Mouse (Mus musculus): Measurements from ENCODE around the gene Slc35f1. TPM values are rescaled to one million over a fixed set of nuclear protein-coding genes. Genes with fewer than 3 reads are reported as not detected.

Gene Slc35f1
- 44.9 and 46.2 TPM in 2 replicates for polyA plus RNA-seq (2015; fragmentation: Nextera tagmentation; extraction: Ambion mirVana)

DNA sequence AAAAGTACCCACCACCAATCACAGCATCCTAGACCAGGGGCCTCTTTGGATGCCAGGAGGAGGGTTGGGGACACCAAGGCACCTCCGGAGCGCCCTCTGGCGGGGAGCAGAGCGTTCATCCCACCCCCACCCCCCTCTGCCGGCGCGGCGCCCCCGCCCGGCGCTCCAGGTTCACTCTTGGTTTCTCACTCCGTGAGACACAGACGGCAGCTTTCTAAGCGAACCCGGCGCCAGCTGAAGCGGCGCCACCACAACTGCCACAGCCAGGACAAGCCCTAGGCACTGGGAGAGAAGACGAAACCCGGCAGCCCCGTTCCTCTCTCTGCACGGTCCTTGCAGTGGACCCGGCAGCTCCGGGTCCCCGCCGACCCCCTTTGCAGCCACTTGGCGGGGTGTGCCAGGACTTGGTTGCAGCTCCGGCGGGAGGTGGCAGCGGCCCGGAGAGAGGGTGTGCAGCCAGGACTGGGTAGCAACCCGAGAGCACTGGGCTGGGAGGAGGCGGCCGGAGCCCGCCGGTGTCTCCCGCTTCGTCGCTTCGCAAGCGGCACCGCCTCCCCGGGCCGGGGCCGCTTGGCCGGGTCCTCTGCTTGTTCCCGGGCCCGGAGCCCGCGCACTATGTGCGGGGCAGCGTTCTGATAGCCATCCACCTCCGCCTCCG, at the start of gene Slc35f1:
Gene Slc35f1, plus strand, starts transcription at position 200 of the 658 bp plus-strand sequence.
- under 1% methylated on average over 52 of the region's 54 CpGs for WGBS
- Histone ChIP-seq H3K27ac (ENCODE audit: low read length) (peak within 1 kb of the TSS; percentile 95), H3K4me2 (ENCODE audit: low read length) (peak within 1 kb of the TSS; percentile 57), H3K4me3 (replicated peaks; ENCODE audit: low read length) (peak within 1 kb of the TSS; percentile 73), H3K36me3 (ENCODE audit: control insufficient read depth, insufficient read depth) (no peaks in the 10 kb centered on the region), H3K27me3 (replicated peaks; ENCODE audit: control insufficient read depth, insufficient read depth, low read length) (no peaks in the 10 kb centered on the region), H3K9me3 (ENCODE audit: control insufficient read depth, low read length) (no peaks in the 10 kb centered on the region), H3K9ac (replicated peaks; ENCODE audit: low read depth, low read length) (peak within 1 kb of the TSS; percentile 89), H3K4me1 (replicated peaks; ENCODE audit: control insufficient read depth, insufficient read depth, low read length) (peaks cover 14% of the 10 kb centered on the region)
- peak; percentile 92 for ATAC-seq

DNA sequence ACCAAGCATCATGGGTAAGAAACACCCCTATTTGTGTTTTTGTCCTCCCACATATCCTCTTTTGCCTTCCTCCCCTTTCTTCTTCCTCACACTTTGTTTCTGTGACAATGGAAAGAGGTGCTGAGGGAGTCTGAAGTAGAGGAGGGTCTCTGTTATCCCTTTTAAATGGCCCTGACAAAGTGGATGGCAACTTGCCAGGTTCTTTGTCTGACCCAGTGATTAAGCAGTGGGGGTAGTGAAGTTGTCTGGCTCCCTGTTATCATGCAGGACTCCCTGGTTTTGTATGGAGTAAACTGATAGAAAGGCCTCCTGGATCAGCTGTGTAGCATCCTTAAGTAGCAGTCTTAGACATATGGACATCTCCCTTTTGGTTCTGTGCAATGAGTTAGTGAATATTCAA, 19.1 kb upstream of the Slc35f1 start:
- Histone ChIP-seq H3K9ac (replicated peaks; ENCODE audit: low read depth, low read length) (no peak overlapping the region), H3K27ac (ENCODE audit: low read length) (no peak overlapping the region), H3K27me3 (replicated peaks; ENCODE audit: control insufficient read depth, insufficient read depth, low read length) (no peaks in the 10 kb centered on the region), H3K4me3 (replicated peaks; ENCODE audit: low read length) (no peak overlapping the region), H3K4me2 (ENCODE audit: low read length) (no peak overlapping the region), H3K4me1 (replicated peaks; ENCODE audit: control insufficient read depth, insufficient read depth, low read length) (peaks cover 4% of the 10 kb centered on the region), H3K36me3 (ENCODE audit: control insufficient read depth, insufficient read depth) (no peaks in the 10 kb centered on the region), H3K9me3 (ENCODE audit: control insufficient read depth, low read length) (no peaks in the 10 kb centered on the region)
- peak; percentile 50 for ATAC-seq

DNA sequence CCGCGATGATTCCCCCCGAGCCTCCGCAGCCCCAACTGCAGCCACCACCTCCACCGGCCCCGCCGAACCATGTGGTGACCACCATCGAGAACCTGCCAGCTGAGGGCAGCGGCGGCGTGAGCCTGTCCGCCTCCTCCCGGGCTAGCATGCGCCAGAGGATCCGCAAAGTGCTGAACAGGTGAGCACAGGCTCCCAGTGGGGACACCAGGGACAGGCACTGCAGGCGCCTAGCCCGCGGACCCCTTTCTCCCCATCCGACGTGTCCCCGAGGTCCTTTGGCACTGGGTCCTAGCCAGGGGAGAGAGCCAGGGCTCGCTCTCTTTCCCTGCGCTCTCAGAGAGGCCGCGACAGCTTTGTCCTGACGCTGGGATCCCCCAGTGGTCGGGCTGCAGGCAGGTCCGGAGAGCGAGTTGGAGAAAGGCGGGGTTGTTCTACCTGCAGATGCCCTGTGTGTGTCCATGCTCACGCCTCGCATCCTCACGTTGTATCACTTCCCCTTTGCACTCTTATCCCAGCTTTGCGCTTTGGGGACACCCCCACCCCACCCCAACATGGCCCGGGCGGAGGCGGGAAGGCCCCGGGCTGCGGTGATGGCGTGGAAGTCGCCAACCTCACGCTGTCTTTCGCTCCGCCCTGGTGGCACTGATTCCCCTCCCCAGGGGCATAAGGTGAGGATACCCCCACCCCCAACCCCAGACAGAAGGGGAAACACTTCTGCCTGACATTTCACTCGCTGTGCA, 829 bp downstream of the Slc35f1 start:
- no peaks in the 10 kb centered on the region for H3K36me3 ChIP-seq (ENCODE audit: control insufficient read depth, insufficient read depth)
- no peaks in the 10 kb centered on the region for H3K27me3 ChIP-seq (replicated peaks; ENCODE audit: control insufficient read depth, insufficient read depth, low read length)
- WGBS = 0% methylated on average over 45 of the region's 45 CpGs
- peak overlapping the region; percentile 95 for H3K27ac ChIP-seq (ENCODE audit: low read length)
- H3K9me3 ChIP-seq (ENCODE audit: control insufficient read depth, low read length) = no peaks in the 10 kb centered on the region
- H3K4me3 ChIP-seq (replicated peaks; ENCODE audit: low read length) = peak overlapping the region; percentile 73
- ATAC-seq = peak; percentile 56
- H3K4me1 ChIP-seq (replicated peaks; ENCODE audit: control insufficient read depth, insufficient read depth, low read length) = peaks cover 14% of the 10 kb centered on the region
- peak overlapping the region; percentile 89 for H3K9ac ChIP-seq (replicated peaks; ENCODE audit: low read depth, low read length)
- H3K4me2 ChIP-seq (ENCODE audit: low read length) = peak overlapping the region; percentile 57

DNA sequence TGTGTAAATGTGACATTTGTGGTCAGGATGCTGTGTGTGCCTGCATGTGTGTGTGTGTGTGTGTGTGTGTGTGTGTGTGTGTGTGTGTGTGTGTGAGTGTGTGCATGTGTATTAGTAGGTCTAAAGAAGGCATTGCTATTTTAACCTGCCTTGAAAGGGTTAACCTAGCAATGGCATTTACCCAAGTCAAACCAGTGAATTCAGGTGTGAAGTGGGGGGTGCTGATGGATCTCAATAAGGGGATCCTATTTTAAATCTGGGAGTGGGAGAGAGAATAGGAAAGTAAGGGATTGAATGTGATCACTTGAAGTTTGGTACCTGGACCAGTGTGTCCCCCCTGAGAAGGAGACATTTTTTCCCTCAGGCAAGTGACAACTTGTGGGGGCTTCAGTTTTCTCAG, 13.4 kb downstream of the Slc35f1 start:
- peaks cover 21% of the 10 kb centered on the region for H3K4me1 ChIP-seq (replicated peaks; ENCODE audit: control insufficient read depth, insufficient read depth, low read length)
- peak overlapping the region; percentile 90 for H3K9ac ChIP-seq (replicated peaks; ENCODE audit: low read depth, low read length)
- H3K27me3 ChIP-seq (replicated peaks; ENCODE audit: control insufficient read depth, insufficient read depth, low read length) = no peaks in the 10 kb centered on the region
- ATAC-seq = peak; percentile 1; the same call in 1 of the 2 replicates
- H3K4me2 ChIP-seq (ENCODE audit: low read length) = peak overlapping the region; percentile 85
- no peaks in the 10 kb centered on the region for H3K36me3 ChIP-seq (ENCODE audit: control insufficient read depth, insufficient read depth)
- no peaks in the 10 kb centered on the region for H3K9me3 ChIP-seq (ENCODE audit: control insufficient read depth, low read length)
- H3K27ac ChIP-seq (ENCODE audit: low read length) = peak overlapping the region; percentile 93
- peak overlapping the region; percentile 54 for H3K4me3 ChIP-seq (replicated peaks; ENCODE audit: low read length)

DNA sequence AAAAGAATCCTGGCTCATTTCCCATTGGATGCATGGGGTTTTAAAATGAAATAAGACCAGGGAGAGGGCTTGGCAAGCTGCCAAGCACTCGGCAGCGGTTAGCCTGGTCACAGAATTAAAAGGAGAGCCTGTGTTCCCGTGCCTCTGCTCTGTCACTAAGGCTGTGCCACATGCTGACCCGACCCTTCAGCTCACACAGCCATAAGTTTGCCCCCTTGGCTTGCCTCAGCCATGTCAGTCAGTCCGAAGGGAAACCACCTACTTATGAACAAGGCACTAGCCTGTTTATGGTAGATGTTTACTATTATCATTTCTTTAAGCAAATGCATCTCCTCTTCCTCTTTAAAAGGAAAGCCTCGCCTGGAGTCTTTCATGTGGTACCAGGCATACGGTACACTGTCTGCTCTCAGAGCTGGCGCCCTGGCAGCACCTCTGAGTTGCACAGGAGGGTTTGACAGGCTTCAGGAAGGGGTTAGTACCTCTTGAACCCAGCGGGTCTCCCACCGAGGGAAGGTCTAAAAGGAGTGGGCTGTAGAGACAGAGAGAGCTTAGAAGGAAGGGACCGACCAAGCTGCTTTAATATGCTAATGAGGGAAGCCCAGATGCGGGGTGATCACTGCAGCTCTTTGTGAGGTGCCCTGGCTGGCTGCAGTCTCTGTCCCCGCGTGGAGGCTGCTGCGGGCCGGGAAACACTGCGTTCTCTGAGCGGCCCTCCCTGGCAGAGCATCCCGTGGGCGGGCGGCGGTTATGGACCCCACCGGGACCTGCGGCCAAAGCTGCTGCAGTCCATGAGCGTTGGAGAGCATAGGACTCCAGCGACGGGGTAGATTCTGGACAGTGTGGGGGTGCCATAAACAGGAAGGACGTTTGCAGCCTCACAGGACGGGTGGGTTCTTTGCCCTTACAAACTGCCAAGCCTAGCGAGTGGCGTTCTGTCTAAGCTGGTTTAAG, 14.0 kb downstream of the Slc35f1 start:
- Histone ChIP-seq H3K9ac (replicated peaks; ENCODE audit: low read depth, low read length) (peak overlapping the region; percentile 90), H3K9me3 (ENCODE audit: control insufficient read depth, low read length) (no peaks in the 10 kb centered on the region), H3K36me3 (ENCODE audit: control insufficient read depth, insufficient read depth) (no peaks in the 10 kb centered on the region), H3K4me3 (replicated peaks; ENCODE audit: low read length) (peak overlapping the region; percentile 54), H3K27me3 (replicated peaks; ENCODE audit: control insufficient read depth, insufficient read depth, low read length) (no peaks in the 10 kb centered on the region), H3K4me1 (replicated peaks; ENCODE audit: control insufficient read depth, insufficient read depth, low read length) (peaks cover 21% of the 10 kb centered on the region), H3K4me2 (ENCODE audit: low read length) (peak overlapping the region; percentile 85), H3K27ac (ENCODE audit: low read length) (peak overlapping the region; percentile 93)
- ATAC-seq = peak; percentile 85
- WGBS = under 1% methylated on average over 31 of the region's 31 CpGs

DNA sequence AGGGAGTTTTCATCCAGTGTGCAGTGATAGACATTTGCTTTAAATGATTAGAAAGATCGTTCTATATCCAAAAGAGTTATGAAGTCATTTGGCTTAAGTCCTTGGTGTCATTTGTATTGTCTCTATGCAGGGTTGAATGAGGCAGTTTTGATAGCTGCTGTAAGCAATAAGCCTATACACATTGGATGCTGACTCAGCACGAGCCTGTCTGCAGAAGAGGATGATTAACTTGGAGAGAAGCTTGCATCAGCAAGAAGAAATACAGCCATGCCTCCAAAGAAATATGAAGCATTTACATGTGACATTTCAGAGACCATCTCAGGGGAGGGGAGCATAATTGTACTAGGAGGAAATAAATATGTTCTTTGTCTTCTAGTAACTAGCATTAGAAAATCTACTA, 19.1 kb downstream of the Slc35f1 start:
- no peak overlapping the region for H3K9ac ChIP-seq (replicated peaks; ENCODE audit: low read depth, low read length)
- no peak overlapping the region for H3K4me3 ChIP-seq (replicated peaks; ENCODE audit: low read length)
- peaks cover 7% of the 10 kb centered on the region for H3K4me1 ChIP-seq (replicated peaks; ENCODE audit: control insufficient read depth, insufficient read depth, low read length)
- no peak overlapping the region for H3K27ac ChIP-seq (ENCODE audit: low read length)
- H3K27me3 ChIP-seq (replicated peaks; ENCODE audit: control insufficient read depth, insufficient read depth, low read length) = no peaks in the 10 kb centered on the region
- H3K9me3 ChIP-seq (ENCODE audit: control insufficient read depth, low read length) = no peaks in the 10 kb centered on the region
- no peaks in the 10 kb centered on the region for H3K36me3 ChIP-seq (ENCODE audit: control insufficient read depth, insufficient read depth)
- ATAC-seq = no peak
- WGBS = 71% methylated on average over 2 of the region's 2 CpGs
- H3K4me2 ChIP-seq (ENCODE audit: low read length) = no peak overlapping the region

DNA sequence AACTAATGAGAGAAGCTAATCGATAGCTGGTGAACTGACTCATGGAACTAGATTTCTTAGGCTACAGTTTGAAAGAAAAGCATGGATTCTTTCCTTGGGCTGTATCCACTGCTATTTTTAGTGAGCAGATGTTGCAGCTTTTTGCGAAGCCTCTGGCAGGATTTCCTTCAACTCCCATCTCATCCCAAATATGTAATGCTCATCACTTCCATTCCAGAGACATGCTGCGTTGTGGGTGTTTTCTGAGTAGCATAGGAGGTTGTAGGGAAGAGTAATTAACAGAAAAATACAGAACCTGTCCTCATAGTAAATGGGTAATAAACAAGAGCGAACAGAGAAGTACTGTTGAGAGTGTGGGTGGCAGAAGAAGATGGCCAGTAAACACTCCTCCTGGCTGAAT, 21.8 kb downstream of the Slc35f1 start:
- no peak for ATAC-seq
- Histone ChIP-seq H3K27ac (ENCODE audit: low read length) (no peak overlapping the region), H3K9ac (replicated peaks; ENCODE audit: low read depth, low read length) (no peak overlapping the region), H3K9me3 (ENCODE audit: control insufficient read depth, low read length) (no peaks in the 10 kb centered on the region), H3K4me1 (replicated peaks; ENCODE audit: control insufficient read depth, insufficient read depth, low read length) (no peaks in the 10 kb centered on the region; the same call in 1 of the 2 replicates), H3K36me3 (ENCODE audit: control insufficient read depth, insufficient read depth) (no peaks in the 10 kb centered on the region), H3K4me2 (ENCODE audit: low read length) (no peak overlapping the region), H3K4me3 (replicated peaks; ENCODE audit: low read length) (no peak overlapping the region), H3K27me3 (replicated peaks; ENCODE audit: control insufficient read depth, insufficient read depth, low read length) (no peaks in the 10 kb centered on the region)
- WGBS = 75% methylated on average over 4 of the region's 4 CpGs

DNA sequence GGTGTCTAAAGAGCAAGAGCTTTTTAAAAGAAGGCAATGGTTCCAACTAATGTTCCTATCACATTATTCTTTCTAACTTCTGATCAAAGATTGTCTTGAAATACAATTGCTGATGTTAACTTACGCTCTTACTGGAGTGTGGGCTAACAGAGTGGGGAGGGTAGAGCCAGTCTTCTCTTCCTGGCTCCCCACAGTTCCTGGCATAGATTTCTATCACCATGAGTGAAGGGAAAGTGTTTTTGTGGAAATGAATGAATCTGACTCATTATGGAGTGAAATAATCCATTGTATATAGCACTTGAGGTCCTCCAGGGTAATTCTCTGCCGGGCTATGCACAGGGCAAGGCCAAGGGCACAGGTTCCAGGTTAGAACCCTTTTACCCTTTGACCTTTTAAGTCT, 24.2 kb downstream of the Slc35f1 start:
- Histone ChIP-seq H3K9ac (replicated peaks; ENCODE audit: low read depth, low read length) (no peak overlapping the region), H3K9me3 (ENCODE audit: control insufficient read depth, low read length) (no peaks in the 10 kb centered on the region), H3K27me3 (replicated peaks; ENCODE audit: control insufficient read depth, insufficient read depth, low read length) (no peaks in the 10 kb centered on the region), H3K27ac (ENCODE audit: low read length) (no peak overlapping the region), H3K4me1 (replicated peaks; ENCODE audit: control insufficient read depth, insufficient read depth, low read length) (no peaks in the 10 kb centered on the region; the same call in 1 of the 2 replicates), H3K4me3 (replicated peaks; ENCODE audit: low read length) (no peak overlapping the region), H3K36me3 (ENCODE audit: control insufficient read depth, insufficient read depth) (no peaks in the 10 kb centered on the region), H3K4me2 (ENCODE audit: low read length) (no peak overlapping the region)
- no peak for ATAC-seq
- WGBS = 51% methylated on average over 2 of the region's 2 CpGs

DNA sequence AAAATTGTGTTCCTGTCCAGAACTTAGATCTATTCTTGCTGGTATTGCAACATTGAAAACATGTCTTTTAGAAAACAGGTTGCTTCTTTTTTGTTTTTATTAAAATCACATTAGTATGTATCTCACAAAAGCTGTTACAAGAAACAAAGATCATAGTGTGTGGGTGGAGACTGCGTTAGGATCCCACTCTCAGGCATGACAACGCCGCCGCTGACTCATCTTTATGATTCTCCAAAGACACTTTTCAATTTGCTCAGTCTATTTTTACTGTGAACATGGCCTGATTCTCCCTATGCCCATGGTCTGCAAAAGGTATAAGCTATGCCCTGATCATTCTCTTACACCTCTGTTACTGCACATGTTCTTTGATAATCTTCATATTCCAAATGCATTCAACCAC, 24.8 kb downstream of the Slc35f1 start:
- no peaks in the 10 kb centered on the region; the same call in 1 of the 2 replicates for H3K4me1 ChIP-seq (replicated peaks; ENCODE audit: control insufficient read depth, insufficient read depth, low read length)
- ATAC-seq = no peak
- H3K9ac ChIP-seq (replicated peaks; ENCODE audit: low read depth, low read length) = no peak overlapping the region
- H3K9me3 ChIP-seq (ENCODE audit: control insufficient read depth, low read length) = no peaks in the 10 kb centered on the region
- H3K27ac ChIP-seq (ENCODE audit: low read length) = no peak overlapping the region
- no peaks in the 10 kb centered on the region for H3K27me3 ChIP-seq (replicated peaks; ENCODE audit: control insufficient read depth, insufficient read depth, low read length)
- H3K4me3 ChIP-seq (replicated peaks; ENCODE audit: low read length) = no peak overlapping the region
- no peak overlapping the region for H3K4me2 ChIP-seq (ENCODE audit: low read length)
- WGBS = 92% methylated on average over 4 of the region's 4 CpGs
- H3K36me3 ChIP-seq (ENCODE audit: control insufficient read depth, insufficient read depth) = no peaks in the 10 kb centered on the region
